8 mouse cellular contexts compared by ENCODE assay signal in the genomic region with DNA sequence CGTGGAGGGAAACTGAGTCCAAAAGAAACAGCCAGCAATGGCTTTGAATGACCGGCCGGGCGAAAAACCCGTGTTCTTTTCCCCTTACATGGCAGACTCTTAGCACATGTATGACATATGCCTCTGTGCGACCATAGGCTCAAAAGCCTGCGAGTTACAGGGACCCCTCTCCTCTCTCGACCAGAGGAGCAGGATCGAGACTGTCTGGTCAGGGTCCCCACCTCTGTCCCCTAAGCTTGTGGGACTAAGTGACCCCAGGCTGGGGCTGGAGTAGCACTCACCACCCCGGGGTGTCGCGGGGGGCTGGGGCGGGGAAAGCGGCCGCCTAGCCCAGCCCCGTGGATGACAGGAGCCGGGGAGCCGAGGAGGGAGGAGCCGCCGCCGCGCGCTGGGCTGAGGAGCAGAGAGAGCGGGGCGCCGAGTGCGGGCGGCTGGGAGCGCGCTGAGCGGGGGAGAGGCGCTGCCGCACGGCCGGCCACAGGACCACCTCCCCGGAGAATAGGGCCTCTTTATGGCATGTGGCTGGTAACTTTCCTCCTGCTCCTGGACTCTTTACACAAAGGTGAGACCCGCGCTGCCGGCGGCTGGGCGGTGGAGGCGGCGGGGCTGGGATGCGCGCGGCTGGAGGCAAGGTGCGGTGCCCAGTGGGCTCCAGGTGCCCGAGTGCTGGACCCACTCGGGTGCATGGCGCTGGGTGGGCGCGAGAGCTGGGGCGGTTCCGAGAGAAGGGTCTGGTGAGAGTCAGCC. TPM values are rescaled to one million over a fixed set of nuclear protein-coding genes. Genes with fewer than 3 reads are reported as not detected.
DNase-seq lines count a peak whose midpoint lies in the region; ATAC-seq and TF ChIP-seq lines count a peak whose summit lies in the region.

No protein-coding gene starts in this region.

- TF ChIP-seq CTCF in kidney, postnatal 0 days (IDR thresholded peaks at IDR 0.05; ENCODE audit: low read depth) = no peak

- peak overlapping the region; percentile 26 for H3K4me3 ChIP-seq in kidney, postnatal 0 days (replicated peaks; ENCODE audit: low read depth, low read length)
- peak overlapping the region; percentile 55 for H3K4me3 ChIP-seq in forebrain, embryonic 12.5 days (replicated peaks)

- peak overlapping the region; percentile 53 for H3K4me2 ChIP-seq in kidney, postnatal 0 days (ENCODE audit: low read length)
- peak overlapping the region; percentile 70 for H3K4me2 ChIP-seq in forebrain, embryonic 12.5 days

- DNase-seq in kidney, postnatal 0 days (ENCODE audit: low spot score) = no peak
- DNase-seq in kidney, adult 11 months = no peak
- peak; percentile 59 for DNase-seq in cerebellum, adult 11-12 months
- DNase-seq in left cerebral cortex, postnatal 36 days (ENCODE audit: low spot score in 2 of 2) = peak; percentile 55 to 70
- peak; percentile 49 for DNase-seq in retina, postnatal 1 day
- DNase-seq in spleen, postnatal 14 days (ENCODE audit: low spot score in 2 of 2) = no peak
- no peak for DNase-seq in lung, postnatal 25 days (ENCODE audit: low spot score)

- peaks cover 9% of the 10 kb centered on the region for H3K4me1 ChIP-seq in kidney, postnatal 0 days (replicated peaks; ENCODE audit: insufficient read depth, low read length)
- peaks cover 46% of the 10 kb centered on the region for H3K4me1 ChIP-seq in forebrain, embryonic 12.5 days

- intact Hi-C loops in left cerebral cortex, postnatal 36 days (cut with DNase I) = loop anchor here (5.0 kb wide), 2 partner anchors 37 to 107 kb away; no protein-coding TSS in a partner anchor

- WGBS in kidney, postnatal 0 days = 2% methylated on average over 50 of the region's 54 CpGs
- WGBS in forebrain, embryonic 12.5 days = 2% methylated on average over 54 of the region's 54 CpGs

- ATAC-seq in kidney, postnatal 0 days (replicated peaks; ENCODE audit: low FRiP score, low read depth) = 0 out of 2 replicates have a peak, but pooled peaks have one; percentile 25
- peak; percentile 70 for ATAC-seq in forebrain, embryonic 12.5 days (ENCODE audit: low FRiP score)

- no peak overlapping the region for H3K27ac ChIP-seq in kidney, postnatal 0 days
- H3K27ac ChIP-seq in forebrain, embryonic 12.5 days = peak overlapping the region; percentile 46; the same call in 1 of the 2 replicates

- peaks cover 43% of the 10 kb centered on the region for H3K27me3 ChIP-seq in kidney, postnatal 0 days (ENCODE audit: insufficient read depth, low read length)
- peaks cover 57% of the 10 kb centered on the region for H3K27me3 ChIP-seq in forebrain, embryonic 12.5 days

- no peaks in the 10 kb centered on the region for H3K9me3 ChIP-seq in kidney, postnatal 0 days (replicated peaks; ENCODE audit: low read length)
- no peaks in the 10 kb centered on the region for H3K9me3 ChIP-seq in forebrain, embryonic 12.5 days

- no peaks in the 10 kb centered on the region for H3K36me3 ChIP-seq in kidney, postnatal 0 days (ENCODE audit: insufficient read depth, low read length)
- H3K36me3 ChIP-seq in forebrain, embryonic 12.5 days (replicated peaks) = no peaks in the 10 kb centered on the region

- H3K9ac ChIP-seq in kidney, postnatal 0 days (ENCODE audit: low read depth, low read length) = 0 out of 2 replicates have a peak overlapping the region, but pooled peaks have one; percentile 31
- peak overlapping the region; percentile 68 for H3K9ac ChIP-seq in forebrain, embryonic 12.5 days

RNA-seq across cellular contexts. Expression of a gene that starts 3.7 kb away (rescaled TPM):
- polyA plus RNA-seq in kidney, postnatal 0 days (2015; fragmentation: Nextera tagmentation; extraction: Ambion mirVana) = 0.09 and 0.24 TPM in 2 replicates
- polyA plus RNA-seq in forebrain, embryonic 12.5 days (2016; fragmentation: Nextera tagmentation; extraction: Ambion mirVana) = 7.0 and 8.9 TPM in 2 replicates
- total RNA-seq in left cerebral cortex, postnatal 36 days (2021) = 10 to 100 TPM; 42.5 to 64.6 TPM

RNA-seq across cellular contexts. Expression of a gene that starts 30.7 kb away (rescaled TPM):
- polyA plus RNA-seq in kidney, postnatal 0 days (2015; fragmentation: Nextera tagmentation; extraction: Ambion mirVana) = 2,817 and 2,959 TPM in 2 replicates
- polyA plus RNA-seq in forebrain, embryonic 12.5 days (2016; fragmentation: Nextera tagmentation; extraction: Ambion mirVana) = 2.0 and 2.3 TPM in 2 replicates
- 1 to 10 TPM; 5.7 to 5.8 TPM for total RNA-seq in left cerebral cortex, postnatal 36 days (2021)

Comparison
In these comparisons a context has a peak if more than half of its experiments do, and no peak if none do; other contexts are left out.
1. DNase-seq: peak in cerebellum, adult 11-12 months (single experiment), left cerebral cortex, postnatal 36 days (2 of 2) and retina, postnatal 1 day (single experiment); none in kidney, postnatal 0 days (single experiment), kidney, adult 11 months (single experiment), spleen, postnatal 14 days (0 of 2) and lung, postnatal 25 days (single experiment).
2. RNA of a gene that starts 30.7 kb away (polyA plus RNA-seq): 2,817 to 2,959 TPM in kidney, postnatal 0 days; 2.0 to 2.3 TPM in forebrain, embryonic 12.5 days; every median in the first group is over 100 times any median in the second.